Mouse (Mus musculus) spleen, postnatal 10 days (tissue): ENCODE results near the gene L3mbtl1.
"Not testable (repeated sequence)": the region's sequence is repeated elsewhere in the genome, so short reads cannot be mapped to it uniquely, and the experiment has no call there.

ENCODE experiments used
- DNase-seq, 2 experiments: peaks; one replicate each; pipeline ENCODE4 v3.0.0; 2021 to 2022; ENCODE audit warnings: low spot score in 2 of 2

L3mbtl1 gene

DNA sequence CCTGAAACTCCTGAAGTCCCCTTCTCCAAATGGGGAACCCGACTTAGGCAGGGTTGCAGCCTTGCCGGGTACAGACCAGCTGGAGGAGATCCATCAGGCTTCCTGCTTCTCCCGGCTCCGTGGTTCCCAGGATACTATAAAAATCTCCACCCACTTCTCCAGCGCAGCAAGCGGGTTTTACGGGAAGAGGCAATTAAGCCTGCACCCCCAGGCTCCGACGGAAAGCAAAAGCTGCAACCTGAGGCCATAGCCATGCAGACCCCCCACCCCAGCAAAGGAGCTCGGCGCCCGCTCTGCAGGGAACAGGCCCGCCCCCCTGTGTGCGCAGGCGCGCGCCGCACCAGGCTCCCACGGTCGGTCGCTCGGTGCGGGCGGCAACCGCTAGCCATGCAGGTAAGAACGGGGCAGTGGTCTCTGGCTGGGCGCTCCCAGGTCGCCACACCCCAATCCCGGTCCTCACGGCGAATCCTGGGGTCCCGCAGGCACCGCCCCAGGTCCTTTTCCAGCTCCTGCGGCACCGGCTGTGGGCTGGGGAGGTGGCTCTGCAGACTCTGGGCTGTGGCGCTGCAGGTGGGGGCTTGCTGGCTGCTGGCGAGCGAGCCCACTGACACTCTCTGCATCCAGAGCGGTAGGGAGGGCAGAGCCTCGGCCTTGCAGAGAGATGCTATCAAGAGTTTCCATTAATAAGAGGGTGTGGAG is at the start of gene L3mbtl1:
L3mbtl1 (plus strand) TSS at position 325 of the 699 bp plus-strand sequence.
- DNase-seq = no peak

- DNase-seq = not testable (repeated sequence)
These were observed 44.0 kb upstream of the L3mbtl1 start for GRCm38 (mm10) chr2:162899256-162899655.

- DNase-seq = no peak
These were observed 43.2 kb upstream of the L3mbtl1 start for GRCm38 (mm10) chr2:162899880-162900589.

DNA sequence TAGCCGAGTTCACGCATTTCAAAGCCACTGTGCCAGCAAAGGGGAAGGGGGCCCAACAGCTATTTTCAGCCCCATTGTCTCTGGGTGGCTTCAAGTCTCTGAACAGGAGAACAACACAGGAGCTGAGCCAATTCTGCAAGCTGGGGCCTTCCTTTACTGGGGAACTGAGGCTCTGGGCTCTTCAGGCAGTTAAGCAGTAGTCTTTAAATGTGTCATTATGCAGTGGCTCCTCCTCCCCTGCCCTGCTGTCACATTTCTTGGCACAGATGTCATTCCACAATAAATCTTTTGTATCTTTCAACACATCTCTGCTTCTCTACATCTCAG is 42.7 kb upstream of the L3mbtl1 start:
- DNase-seq = no peak

GRCm38 (mm10) chr2:162905902-162906301 is 37.4 kb upstream of the L3mbtl1 start:
- no peak for DNase-seq

- DNase-seq = no peak
These were observed 35.2 kb upstream of the L3mbtl1 start for GRCm38 (mm10) chr2:162908052-162908491.

DNA sequence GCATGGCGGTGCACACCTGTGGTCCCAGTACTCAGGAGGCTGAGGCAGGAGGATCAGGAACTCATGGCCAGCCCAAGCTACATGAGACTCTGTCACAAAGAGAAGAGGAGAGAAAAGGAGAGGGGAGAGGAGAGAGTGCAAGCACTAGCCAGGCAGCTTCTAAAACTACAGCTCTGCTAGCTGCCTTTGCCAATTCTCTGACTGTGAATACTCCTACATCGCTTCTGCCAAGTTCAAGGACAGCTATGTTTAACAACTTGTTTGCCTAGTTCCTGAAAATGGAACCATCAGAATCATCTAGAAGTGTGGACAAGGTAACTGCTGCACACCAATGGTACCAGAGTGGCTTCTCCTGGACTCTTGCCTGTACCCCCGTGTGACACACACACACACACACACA is 29.2 kb upstream of the L3mbtl1 start:
- no peak for DNase-seq

GRCm38 (mm10) chr2:162914519-162914918 is 28.8 kb upstream of the L3mbtl1 start:
- DNase-seq = no peak

GRCm38 (mm10) chr2:162919926-162920325 is 23.3 kb upstream of the L3mbtl1 start:
- no peak for DNase-seq

DNA sequence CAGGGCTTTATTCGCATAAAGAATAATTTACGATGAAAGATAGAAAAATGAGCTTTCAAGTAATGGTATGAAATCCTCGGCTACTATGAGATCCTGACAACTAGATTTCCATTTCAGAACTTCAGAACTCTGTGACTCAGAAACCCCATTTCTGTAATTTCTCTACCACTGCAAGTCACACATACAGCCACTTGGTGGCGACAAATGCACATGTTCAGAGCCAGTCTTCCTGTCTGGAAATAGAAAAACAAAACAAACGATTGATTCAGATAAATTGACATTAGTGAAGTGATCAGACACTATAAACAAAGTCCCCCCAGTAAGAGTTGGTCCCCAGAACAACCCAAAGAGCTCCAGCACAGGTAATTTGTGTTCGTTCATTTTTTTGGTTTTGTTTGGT is 21.1 kb upstream of the L3mbtl1 start:
- peak in 1 of 2 experiments; percentile 62 for DNase-seq

- DNase-seq = no peak
These were observed 20.4 kb upstream of the L3mbtl1 start for GRCm38 (mm10) chr2:162922834-162923233.

GRCm38 (mm10) chr2:162924126-162924525 is 19.1 kb upstream of the L3mbtl1 start:
- no peak for DNase-seq

DNA sequence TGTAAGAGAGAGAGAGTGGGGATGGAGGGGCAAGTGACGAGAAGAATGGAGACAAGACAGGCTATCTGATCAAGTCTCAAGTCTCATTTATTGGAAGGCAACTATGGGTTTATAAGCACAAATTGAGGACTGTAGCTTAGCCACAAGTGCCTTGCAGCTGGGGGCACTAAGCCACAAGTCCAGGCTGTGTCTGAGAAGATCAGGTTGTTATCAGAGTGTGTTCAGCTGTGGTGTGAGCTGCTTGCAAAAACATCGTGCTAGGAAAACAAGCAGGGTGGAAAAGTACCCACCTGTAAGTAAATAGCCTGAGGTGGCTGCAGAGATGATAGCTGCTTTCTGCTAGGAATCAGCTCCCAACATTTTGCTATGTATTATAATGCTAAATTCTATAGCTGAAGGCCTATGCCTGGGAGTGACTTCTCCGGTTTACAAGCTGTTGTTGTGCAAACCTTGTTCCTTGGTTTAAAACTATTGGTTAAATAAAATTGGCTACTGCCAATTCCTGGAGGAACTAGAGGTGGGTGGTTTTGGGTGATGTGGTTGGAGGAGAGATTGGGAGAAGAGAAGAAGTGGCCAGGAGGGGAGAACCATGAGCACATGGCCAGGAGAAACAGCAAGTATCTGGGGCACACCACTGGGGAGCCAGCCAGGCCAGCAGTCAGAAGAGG is 15.2 kb upstream of the L3mbtl1 start:
- DNase-seq = no peak

DNA sequence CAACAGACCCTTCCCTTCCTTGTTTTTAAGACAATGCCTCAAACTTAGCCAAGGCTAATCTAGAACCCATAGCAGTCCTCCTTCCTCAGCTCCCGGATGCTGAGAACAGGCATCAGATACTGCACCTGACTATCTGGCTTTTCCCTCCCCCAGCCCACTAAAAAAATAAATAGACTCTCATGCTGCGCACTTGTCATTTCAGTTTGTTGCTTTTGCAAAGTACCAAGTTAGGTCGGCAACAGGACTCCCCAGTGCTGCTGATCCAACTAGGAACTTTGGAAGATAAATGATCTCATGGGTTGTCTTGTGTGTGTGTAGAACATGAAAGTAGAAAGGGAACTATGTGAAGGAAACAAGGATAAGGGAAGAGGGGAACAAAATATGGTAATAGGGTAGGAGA is 13.6 kb upstream of the L3mbtl1 start:
- DNase-seq = no peak

DNA sequence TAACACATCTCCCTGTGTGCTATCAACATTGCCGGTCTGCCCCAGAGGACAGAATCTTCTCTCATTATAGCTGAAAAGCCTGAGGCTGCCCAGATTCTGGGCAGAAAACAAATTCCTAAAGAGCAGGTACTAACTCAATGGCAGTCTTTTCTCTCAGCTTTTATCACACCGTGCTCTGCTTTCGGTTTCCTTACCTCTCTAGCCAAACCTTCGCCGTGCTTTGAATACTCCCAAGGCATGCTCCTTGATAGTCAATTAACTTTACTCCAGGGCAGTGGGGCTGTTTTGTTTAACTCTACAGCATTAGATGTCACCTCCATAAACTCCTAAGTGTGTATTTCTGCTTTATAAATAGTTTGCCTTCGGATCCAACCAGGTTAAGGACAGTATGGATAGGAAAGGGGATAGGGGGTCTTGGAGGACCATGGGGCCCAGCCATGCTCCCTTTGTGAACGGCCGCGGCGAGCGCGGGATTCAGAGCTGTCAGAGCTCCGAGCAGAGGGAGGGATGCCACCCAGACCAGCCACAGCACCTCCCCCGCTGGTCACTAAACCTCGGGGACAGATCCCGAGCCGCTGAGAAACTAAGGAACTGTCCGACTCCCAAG is 12.7 kb upstream of the L3mbtl1 start:
- peak; percentile 27 to 29 for DNase-seq

GRCm38 (mm10) chr2:162931123-162931673 is 12.1 kb upstream of the L3mbtl1 start, which contains the start of gene Srsf6:
TSS of gene Srsf6 (plus strand) at chr2:162931528.
- DNase-seq = peak; percentile 87 to 93

GRCm38 (mm10) chr2:162931674-162932650 is 11.3 kb upstream of the L3mbtl1 start:
- peak; percentile 74 to 75 for DNase-seq

DNA sequence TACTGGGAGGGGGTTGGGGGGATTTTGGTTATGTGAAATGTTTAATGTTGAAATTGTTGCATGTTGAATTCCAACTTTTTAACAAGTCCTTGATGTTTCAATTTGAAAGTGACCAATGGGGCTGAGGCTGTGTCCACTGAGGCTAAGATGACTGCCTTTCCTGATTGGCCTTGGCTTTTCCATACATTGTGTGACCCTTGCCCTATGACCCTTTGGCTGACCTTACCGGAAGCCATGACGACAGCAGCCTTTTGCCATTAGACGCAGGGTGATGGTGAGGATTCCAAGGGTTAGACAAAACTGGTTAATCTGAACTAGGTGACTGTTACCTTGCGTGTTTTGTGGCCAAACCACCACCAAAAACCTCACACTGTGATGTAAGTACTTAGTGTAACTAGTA is 10.6 kb upstream of the L3mbtl1 start:
- no peak for DNase-seq

GRCm38 (mm10) chr2:162934421-162934820 is 8.9 kb upstream of the L3mbtl1 start:
- DNase-seq = no peak

GRCm38 (mm10) chr2:162935700-162936099 is 7.6 kb upstream of the L3mbtl1 start:
- DNase-seq = no peak

GRCm38 (mm10) chr2:162939562-162939961 is 3.7 kb upstream of the L3mbtl1 start:
- DNase-seq = no peak
